Mouse (Mus musculus) brain, embryonic 14.5 days (tissue): ENCODE measurements around the gene Klhl41.

Experiments used
- CTCF ChIP-seq: fragments of 200-500 bp; IDR thresholded peaks from 2 replicates; pipeline ENCODE4 v1.5.1; 2012; ENCODE audit warnings: inconsistent platforms, mild to moderate bottlenecking, moderate library complexity, borderline replicate concordance; ENCODE audit not compliant: insufficient read depth, insufficient read length; ENCODE audit errors: extremely low read depth
- POLR2A ChIP-seq: fragments of 200-500 bp; IDR thresholded peaks from 2 replicates; pipeline ENCODE4 v1.6.1; 2012; ENCODE audit warnings: mild to moderate bottlenecking, inconsistent platforms, borderline replicate concordance; ENCODE audit not compliant: poor library complexity, insufficient read depth, insufficient read length, severe bottlenecking; ENCODE audit errors: extremely low read depth

DNA sequence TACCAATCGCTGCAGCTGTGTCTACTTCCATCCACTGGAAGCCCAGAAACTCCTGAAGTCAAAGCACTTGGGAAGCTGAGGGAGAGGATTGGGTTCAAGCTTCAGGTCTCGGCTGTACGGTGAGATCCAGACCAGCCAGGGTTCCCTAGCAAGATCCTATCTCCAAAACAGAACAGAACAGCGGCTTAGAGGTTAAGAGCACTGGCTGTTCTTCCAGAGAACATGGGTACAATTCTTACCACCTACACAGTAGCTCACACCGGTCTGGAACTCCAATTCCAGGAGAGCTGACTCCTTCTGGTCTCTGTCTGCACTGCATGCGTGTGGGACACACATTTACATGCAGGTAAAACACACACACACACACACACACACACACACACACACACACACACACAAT lies 40.0 kb upstream of the Klhl41 start:
- TF ChIP-seq CTCF (no peak), POLR2A (no peak)
